Mouse (Mus musculus): ENCODE measurements around the gene Ripor2.

- no peak for TF ChIP-seq CTCF (IDR thresholded peaks at IDR 0.05; ENCODE audit: extremely low read depth, insufficient read depth, insufficient read length, insufficient replicate concordance)
- no peak for TF ChIP-seq POLR2A (IDR thresholded peaks at IDR 0.05; ENCODE audit: low read depth, low read length)
Measured at GRCm38 (mm10) chr13:24587192-24587895, 5.4 kb downstream of the Ripor2 start.

All from spleen, adult 2 months (tissue).